Mouse (Mus musculus): ENCODE measurements around the gene Gpsm1. TPM values are rescaled to one million over a fixed set of nuclear protein-coding genes. Genes with fewer than 3 reads are reported as not detected.

Gene Gpsm1
- total RNA-seq, 1 experiment, result 13.9 TPM

- no peak for DNase-seq (ENCODE audit: low read depth, low spot score)
- in situ Hi-C loops (cut with MboI; ENCODE audit: low sequenced_read_pairs in 2 of 2, unreplicated experiment in 2 of 2), result loop anchor here in 1 of 2 experiments (25.0 kb wide), 1 partner anchor 260 kb away; no protein-coding TSS in a partner anchor
- Histone ChIP-seq H3K4me1 (ENCODE audit: control insufficient read depth in 2 of 2, insufficient read depth in 2 of 2, low read length in 2 of 2, poor library complexity in 1 of 2) (peaks cover 3 to 31% of the 10 kb centered on the region in 2 experiments; a peak in 2 of 4 replicates), H3K36me3 (ENCODE audit: control insufficient read depth, insufficient read depth, low read length, poor library complexity, severe bottlenecking) (no peaks in the 10 kb centered on the region), H3K27ac (ENCODE audit: insufficient read depth, low read depth, low read length, poor library complexity, severe bottlenecking) (no peak overlapping the region), H3K9ac (ENCODE audit: insufficient read depth, low read depth, low read length, poor library complexity, severe bottlenecking) (no peak overlapping the region), H3K4me3 (ENCODE audit: insufficient read depth in 1 of 2, low read depth in 1 of 2, low read length in 2 of 2, poor library complexity in 1 of 2, severe bottlenecking in 1 of 2) (no peak overlapping the region), H3K9me3 (ENCODE audit: control insufficient read depth, insufficient read depth, low read depth, low read length) (no peaks in the 10 kb centered on the region)
- TF ChIP-seq ZNF384 (IDR thresholded peaks at IDR 0.05; ENCODE audit: low read depth, low read length), result no peak
- TF ChIP-seq CHD2 (IDR thresholded peaks at IDR 0.05; ENCODE audit: low read depth, low read length), result no peak
- TF ChIP-seq MAFK (IDR thresholded peaks at IDR 0.05; ENCODE audit: insufficient read depth, low read depth, low read length), result no peak
- no peak for TF ChIP-seq HCFC1 (IDR thresholded peaks at IDR 0.05; ENCODE audit: borderline replicate concordance, insufficient read depth, low read length)
- TF ChIP-seq ZC3H11A (IDR thresholded peaks at IDR 0.05; ENCODE audit: borderline replicate concordance, low read depth, low read length), result no peak
Observed at GRCm38 (mm10) chr2:26302005-26302503, 13.3 kb upstream of the Gpsm1 start.

- no peaks in the 10 kb centered on the region for H3K36me3 ChIP-seq (ENCODE audit: control insufficient read depth, insufficient read depth, low read length, poor library complexity, severe bottlenecking)
Observed at GRCm38 (mm10) chr2:26304711-26305110, 10.6 kb upstream of the Gpsm1 start.

GRCm38 (mm10) chr2:26305555-26305954, 9.8 kb upstream of the Gpsm1 start:
- TF ChIP-seq ZNF384 (IDR thresholded peaks at IDR 0.05; ENCODE audit: low read depth, low read length) (no peak), CHD2 (IDR thresholded peaks at IDR 0.05; ENCODE audit: low read depth, low read length) (no peak), ZC3H11A (IDR thresholded peaks at IDR 0.05; ENCODE audit: borderline replicate concordance, low read depth, low read length) (no peak), HCFC1 (IDR thresholded peaks at IDR 0.05; ENCODE audit: borderline replicate concordance, insufficient read depth, low read length) (no peak), MAFK (IDR thresholded peaks at IDR 0.05; ENCODE audit: insufficient read depth, low read depth, low read length) (no peak)
- Histone ChIP-seq H3K27ac (ENCODE audit: insufficient read depth, low read depth, low read length, poor library complexity, severe bottlenecking) (no peak overlapping the region), H3K36me3 (ENCODE audit: control insufficient read depth, insufficient read depth, low read length, poor library complexity, severe bottlenecking) (no peaks in the 10 kb centered on the region), H3K9me3 (ENCODE audit: control insufficient read depth, insufficient read depth, low read depth, low read length) (no peaks in the 10 kb centered on the region), H3K9ac (ENCODE audit: insufficient read depth, low read depth, low read length, poor library complexity, severe bottlenecking) (no peak overlapping the region), H3K4me3 (ENCODE audit: insufficient read depth in 1 of 2, low read depth in 1 of 2, low read length in 2 of 2, poor library complexity in 1 of 2, severe bottlenecking in 1 of 2) (no peak overlapping the region), H3K4me1 (ENCODE audit: control insufficient read depth in 2 of 2, insufficient read depth in 2 of 2, low read length in 2 of 2, poor library complexity in 1 of 2) (peaks cover 0 to 3% of the 10 kb centered on the region in 2 experiments; a peak in 1 of 4 replicates)
- in situ Hi-C loops (cut with MboI; ENCODE audit: low sequenced_read_pairs in 2 of 2, unreplicated experiment in 2 of 2), result loop anchor here in 1 of 2 experiments (25.0 kb wide), 1 partner anchor 257 kb away; no protein-coding TSS in a partner anchor
- DNase-seq (ENCODE audit: low read depth, low spot score), result no peak

More at GRCm38 (mm10) chr2:26304711-26305110, 10.6 kb upstream of the Gpsm1 start:
- Histone ChIP-seq H3K4me3 (ENCODE audit: insufficient read depth in 1 of 2, low read depth in 1 of 2, low read length in 2 of 2, poor library complexity in 1 of 2, severe bottlenecking in 1 of 2) (no peak overlapping the region), H3K4me1 (ENCODE audit: control insufficient read depth in 2 of 2, insufficient read depth in 2 of 2, low read length in 2 of 2, poor library complexity in 1 of 2) (peaks cover 0 to 12% of the 10 kb centered on the region in 2 experiments; a peak in 2 of 4 replicates), H3K9me3 (ENCODE audit: control insufficient read depth, insufficient read depth, low read depth, low read length) (no peaks in the 10 kb centered on the region), H3K9ac (ENCODE audit: insufficient read depth, low read depth, low read length, poor library complexity, severe bottlenecking) (no peak overlapping the region), H3K27ac (ENCODE audit: insufficient read depth, low read depth, low read length, poor library complexity, severe bottlenecking) (no peak overlapping the region)
- in situ Hi-C loops (cut with MboI; ENCODE audit: low sequenced_read_pairs in 2 of 2, unreplicated experiment in 2 of 2), result loop anchor here in 1 of 2 experiments (25.0 kb wide), 1 partner anchor 258 kb away; no protein-coding TSS in a partner anchor
- DNase-seq (ENCODE audit: low read depth, low spot score), result no peak
- TF ChIP-seq ZNF384 (IDR thresholded peaks at IDR 0.05; ENCODE audit: low read depth, low read length), result no peak
- no peak for TF ChIP-seq MAFK (IDR thresholded peaks at IDR 0.05; ENCODE audit: insufficient read depth, low read depth, low read length)
- no peak for TF ChIP-seq ZC3H11A (IDR thresholded peaks at IDR 0.05; ENCODE audit: borderline replicate concordance, low read depth, low read length)
- no peak for TF ChIP-seq CHD2 (IDR thresholded peaks at IDR 0.05; ENCODE audit: low read depth, low read length)
- no peak for TF ChIP-seq HCFC1 (IDR thresholded peaks at IDR 0.05; ENCODE audit: borderline replicate concordance, insufficient read depth, low read length)

- TF ChIP-seq HCFC1 (IDR thresholded peaks at IDR 0.05; ENCODE audit: borderline replicate concordance, insufficient read depth, low read length), result no peak
- TF ChIP-seq ZNF384 (IDR thresholded peaks at IDR 0.05; ENCODE audit: low read depth, low read length), result no peak
- TF ChIP-seq ZC3H11A (IDR thresholded peaks at IDR 0.05; ENCODE audit: borderline replicate concordance, low read depth, low read length), result no peak
- no peak for TF ChIP-seq CHD2 (IDR thresholded peaks at IDR 0.05; ENCODE audit: low read depth, low read length)
- peaks cover 0 to 2% of the 10 kb centered on the region in 2 experiments; a peak in 1 of 4 replicates for H3K4me1 ChIP-seq (ENCODE audit: control insufficient read depth in 2 of 2, insufficient read depth in 2 of 2, low read length in 2 of 2, poor library complexity in 1 of 2)
- H3K9me3 ChIP-seq (ENCODE audit: control insufficient read depth, insufficient read depth, low read depth, low read length), result no peaks in the 10 kb centered on the region
- no peak for DNase-seq (ENCODE audit: low read depth, low spot score)
- in situ Hi-C loops (cut with MboI; ENCODE audit: low sequenced_read_pairs in 2 of 2, unreplicated experiment in 2 of 2), result loop anchor here in 1 of 2 experiments (25.0 kb wide), 1 partner anchor 256 kb away; no protein-coding TSS in a partner anchor
- H3K9ac ChIP-seq (ENCODE audit: insufficient read depth, low read depth, low read length, poor library complexity, severe bottlenecking), result no peak overlapping the region
- H3K4me3 ChIP-seq (ENCODE audit: insufficient read depth in 1 of 2, low read depth in 1 of 2, low read length in 2 of 2, poor library complexity in 1 of 2, severe bottlenecking in 1 of 2), result no peak overlapping the region
- H3K36me3 ChIP-seq (ENCODE audit: control insufficient read depth, insufficient read depth, low read length, poor library complexity, severe bottlenecking), result no peaks in the 10 kb centered on the region
- no peak overlapping the region for H3K27ac ChIP-seq (ENCODE audit: insufficient read depth, low read depth, low read length, poor library complexity, severe bottlenecking)
Observed at GRCm38 (mm10) chr2:26306702-26307101, 8.6 kb upstream of the Gpsm1 start.
